Mouse (Mus musculus) kidney, adult 2 months (tissue): ENCODE results near the gene Tmem119. TPM values are rescaled to one million over a fixed set of nuclear protein-coding genes. Genes with fewer than 3 reads are reported as not detected.
A peak's percentile ranks its signal among the peaks of the same experiment; 100 is the strongest.

Experiments used
- DNase-seq: peaks from one replicate; pipeline ENCODE4 v3.0.0; 2021
- H3K27ac ChIP-seq: fragments of 200-500 bp; 2 replicates; pipeline ENCODE4 v1.5.1; 2012; ENCODE audit warnings: low read depth, low read length, control low read depth, inconsistent platforms; ENCODE audit not compliant: insufficient read depth
- H3K27me3 ChIP-seq: fragments of 200-500 bp; replicated peaks from 2 replicates; pipeline ENCODE4 v1.6.1; 2012; ENCODE audit warnings: mild to moderate bottlenecking, moderate library complexity, low read length, inconsistent platforms; ENCODE audit not compliant: control insufficient read depth, insufficient read depth
- H3K36me3 ChIP-seq: fragments of 200-500 bp; 2 replicates; pipeline ENCODE4 v1.6.1; 2012; ENCODE audit warnings: mild to moderate bottlenecking, moderate library complexity, low read length, inconsistent platforms; ENCODE audit not compliant: control insufficient read depth, insufficient read depth
- H3K4me1 ChIP-seq: fragments of 200-500 bp; 2 replicates; pipeline ENCODE4 v1.6.1; 2011; ENCODE audit warnings: low read length; ENCODE audit not compliant: control insufficient read depth, insufficient read depth
- H3K4me3 ChIP-seq: fragments of 200-500 bp; 2 replicates; pipeline ENCODE4 v1.5.1; 2011; ENCODE audit warnings: mild to moderate bottlenecking, low read depth, low read length, control low read depth; ENCODE audit not compliant: insufficient read depth
- CTCF ChIP-seq: fragments of 200-500 bp; conservative IDR thresholded peaks from 2 replicates; pipeline ENCODE4 v1.5.1; 2011; ENCODE audit warnings: low read depth, mild to moderate bottlenecking, control low read depth, low read length, moderate library complexity, mixed read lengths; ENCODE audit not compliant: insufficient read depth, insufficient read length
- POLR2A ChIP-seq: fragments of 200-500 bp; IDR thresholded peaks from one replicate; pipeline ENCODE4 v1.6.1; 2011; ENCODE audit warnings: low read depth, low read length, control low read depth
- WGBS: fragments of 180-500 bp; shearing (Covaris S2); methylation state at CpG from one replicate; pipeline ENCODE4 v1.1.7; 2018; 5-methylcytosine and 5-hydroxymethylcytosine counted together
- polyA plus RNA-seq: library from polyadenylated mRNA; depleted of rRNA; stranded (reverse); fragments of >200 nt; gene quantifications from 2 replicates; pipeline ENCODE4 v1.2.3, GENCODE M21; 2012

Tmem119 gene
- polyA plus RNA-seq, 1 experiment = 14.8 TPM

DNA sequence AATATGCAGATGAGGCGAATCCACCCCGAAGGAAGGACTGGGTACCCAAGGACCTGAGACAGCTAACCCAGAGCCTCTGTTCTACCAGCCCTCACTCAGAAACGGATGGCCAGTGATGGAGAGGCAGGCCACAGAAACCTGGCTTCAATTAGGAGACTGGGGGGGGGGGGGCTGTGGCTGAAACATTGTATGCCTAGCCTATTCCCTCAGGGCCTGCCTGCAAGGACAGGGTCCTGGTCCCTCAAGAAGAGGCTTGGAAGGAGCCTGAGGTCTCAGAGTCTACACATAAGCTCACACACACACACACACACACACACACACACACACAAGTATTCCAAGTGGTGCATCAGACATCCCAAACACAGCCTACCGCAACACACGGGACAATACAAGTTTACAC, 625 bp downstream of the Tmem119 start:
- no peak for DNase-seq
- TF ChIP-seq POLR2A = no peak
- TF ChIP-seq CTCF = no peak
- Histone ChIP-seq H3K36me3 (no peaks in the 10 kb centered on the region), H3K27ac (peak overlapping the region; percentile 40), H3K4me3 (peak overlapping the region; percentile 65), H3K4me1 (no peaks in the 10 kb centered on the region), H3K27me3 (no peaks in the 10 kb centered on the region)
- 48% methylated on average over 5 of the region's 5 CpGs for WGBS

DNA sequence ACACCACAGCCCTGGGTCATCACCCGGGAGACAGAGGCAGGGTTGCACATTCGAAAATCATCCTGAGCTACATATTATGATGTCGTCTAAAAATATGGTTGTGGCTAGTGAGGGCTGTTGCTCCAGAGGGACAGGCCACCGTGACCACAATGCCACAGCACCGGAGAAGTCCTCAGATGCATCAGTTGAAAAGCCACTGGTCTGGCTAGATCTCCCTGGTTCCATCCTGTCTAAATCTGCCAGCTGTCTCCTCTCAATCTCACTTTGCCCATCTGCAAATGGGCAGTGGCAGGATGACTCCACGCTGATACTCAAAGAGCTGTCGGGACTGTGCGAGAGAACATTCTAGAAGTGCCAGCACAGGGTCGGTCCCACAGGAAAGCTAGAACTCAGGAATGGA, 1.8 kb downstream of the Tmem119 start:
- 69% methylated on average over 9 of the region's 9 CpGs for WGBS
- no peak for TF ChIP-seq CTCF
- no peak for TF ChIP-seq POLR2A
- no peaks in the 10 kb centered on the region for H3K4me1 ChIP-seq
- H3K27me3 ChIP-seq = no peaks in the 10 kb centered on the region
- no peaks in the 10 kb centered on the region for H3K36me3 ChIP-seq
- no peak overlapping the region for H3K27ac ChIP-seq
- peak overlapping the region; percentile 65; the same call in 1 of the 2 replicates for H3K4me3 ChIP-seq
- no peak for DNase-seq

DNA sequence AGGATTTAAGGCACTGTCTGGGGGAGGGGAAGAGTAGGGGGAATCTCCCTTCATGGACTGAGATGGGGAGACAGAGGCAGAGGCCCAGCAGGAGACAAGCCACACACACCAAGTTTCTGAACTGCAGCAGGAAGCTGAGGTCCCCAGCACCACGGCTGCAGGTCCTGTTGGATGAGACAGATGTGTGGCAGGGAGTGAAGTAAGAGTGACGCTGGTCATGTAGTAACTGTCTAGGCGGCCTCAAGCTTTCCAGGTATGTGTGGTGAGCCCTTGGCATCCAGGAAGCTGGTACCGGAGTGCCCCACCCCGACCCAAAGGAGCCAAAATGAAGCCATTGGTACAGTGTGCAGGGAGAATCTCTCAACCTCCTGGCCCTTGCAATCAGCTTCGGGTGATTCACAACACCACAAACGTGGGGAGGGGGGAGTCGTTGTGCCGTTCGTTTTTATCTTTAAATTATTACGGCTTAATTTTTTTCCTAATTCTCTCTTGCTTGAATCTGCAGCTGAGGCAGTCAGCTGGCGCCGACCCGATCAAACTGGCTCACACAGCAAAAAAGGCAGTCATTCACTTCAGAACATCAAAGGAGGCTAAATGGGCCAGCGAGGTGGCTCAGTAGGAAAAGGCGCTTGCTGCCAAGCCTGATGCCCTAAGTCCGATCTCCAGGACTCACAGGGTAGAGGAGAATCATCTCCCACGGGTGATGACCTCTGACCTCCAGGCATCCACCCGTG, 3.0 kb downstream of the Tmem119 start:
- no peak overlapping the region for H3K27ac ChIP-seq
- WGBS = 22% methylated on average over 19 of the region's 19 CpGs

DNA sequence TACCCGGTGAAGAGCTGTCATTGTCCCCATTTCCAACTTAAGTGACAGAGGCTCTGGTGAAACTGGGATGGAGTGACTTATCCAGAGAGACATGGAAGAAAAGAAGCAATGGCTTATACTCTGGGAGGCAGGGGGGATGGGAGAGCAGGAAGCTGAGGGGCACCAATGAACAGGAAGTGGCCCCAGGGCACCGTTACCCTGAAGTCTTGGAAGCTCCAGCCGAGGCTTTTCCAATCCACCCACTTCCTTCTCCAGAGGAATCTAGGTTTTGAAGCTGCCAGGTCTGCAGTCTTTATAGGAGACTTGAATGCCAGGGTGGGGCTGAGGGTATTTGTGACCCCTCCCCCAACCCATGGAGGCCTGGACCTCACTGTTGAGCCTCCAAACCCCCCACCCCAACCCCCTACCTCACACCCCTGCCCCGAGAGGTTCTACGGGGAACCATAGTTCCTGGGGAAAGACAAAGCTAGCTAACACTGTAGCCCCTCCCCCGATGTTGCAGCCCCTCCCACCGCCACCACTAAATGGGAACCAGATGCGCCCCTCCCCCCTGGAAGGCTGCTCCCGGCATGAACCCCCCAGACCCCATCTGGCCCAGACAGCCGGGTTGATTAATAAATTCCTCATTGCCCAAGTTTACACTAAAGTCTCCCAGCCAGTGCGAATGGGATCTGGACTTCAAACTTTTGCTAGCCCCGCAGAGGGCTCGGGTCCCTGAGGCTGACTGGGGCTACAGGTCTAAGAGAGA, 3.7 kb downstream of the Tmem119 start:
- no peak for DNase-seq
- H3K4me3 ChIP-seq = no peak overlapping the region
- no peak overlapping the region for H3K27ac ChIP-seq
- H3K36me3 ChIP-seq = no peaks in the 10 kb centered on the region
- TF ChIP-seq POLR2A (no peak), CTCF (no peak)
- no peaks in the 10 kb centered on the region for H3K27me3 ChIP-seq
- WGBS = 10% methylated on average over 13 of the region's 13 CpGs
- H3K4me1 ChIP-seq = no peaks in the 10 kb centered on the region

More for the DNA sequence above, 3.0 kb downstream of the Tmem119 start:
- H3K4me3 ChIP-seq = no peak overlapping the region; the same call in 1 of the 2 replicates
- TF ChIP-seq POLR2A (no peak), CTCF (no peak)
- no peak for DNase-seq
- H3K36me3 ChIP-seq = no peaks in the 10 kb centered on the region
- H3K4me1 ChIP-seq = no peaks in the 10 kb centered on the region
- no peaks in the 10 kb centered on the region for H3K27me3 ChIP-seq

DNA sequence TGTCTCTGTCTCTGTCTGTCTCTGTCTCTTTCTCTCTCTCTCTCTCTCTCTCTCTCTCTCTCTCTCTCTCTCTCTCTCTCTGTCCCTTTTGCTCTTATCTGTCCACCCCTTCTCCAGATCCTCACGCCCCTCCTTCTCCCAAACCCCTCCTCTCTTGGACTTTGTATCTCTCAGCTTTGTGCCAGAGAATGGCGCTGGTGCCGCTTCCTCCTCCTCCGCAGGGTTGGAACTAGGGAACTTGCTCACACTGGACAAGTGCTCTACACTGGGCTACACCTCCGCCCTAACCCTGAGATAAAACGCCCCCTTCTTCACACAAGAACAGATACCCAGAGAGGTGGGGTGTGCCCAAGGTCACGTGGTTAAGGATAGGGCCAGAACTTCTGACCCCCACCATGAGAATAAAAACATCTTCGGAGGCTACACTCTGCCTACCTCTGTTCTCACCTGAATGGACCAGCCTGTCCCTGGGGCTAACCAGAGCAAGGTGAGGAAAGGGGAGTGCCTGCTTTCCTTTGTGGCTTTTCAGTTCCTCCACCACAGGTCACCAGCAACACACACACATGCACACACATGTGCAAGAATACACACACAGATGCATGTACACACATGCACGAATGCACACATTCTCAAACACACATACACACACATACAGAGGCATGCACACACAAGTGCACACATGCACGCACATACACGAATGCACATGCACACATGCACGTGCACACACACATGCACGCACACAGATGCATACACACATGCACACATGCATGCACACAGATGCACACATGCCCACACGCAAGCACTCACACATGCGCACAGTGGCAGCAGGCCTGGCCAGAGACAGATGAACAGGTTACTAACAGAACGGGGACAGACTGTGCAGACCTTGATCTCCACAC, 8.9 kb downstream of the Tmem119 start:
- no peak for TF ChIP-seq POLR2A
- TF ChIP-seq CTCF = no peak
- Histone ChIP-seq H3K4me3 (no peak overlapping the region), H3K27me3 (no peaks in the 10 kb centered on the region), H3K27ac (no peak overlapping the region), H3K36me3 (no peaks in the 10 kb centered on the region), H3K4me1 (0 out of 2 replicates have a peak, but pooled peaks cover 3% of the 10 kb centered on the region)
- WGBS = 62% methylated on average over 16 of the region's 16 CpGs
- DNase-seq = peak; percentile 49

DNA sequence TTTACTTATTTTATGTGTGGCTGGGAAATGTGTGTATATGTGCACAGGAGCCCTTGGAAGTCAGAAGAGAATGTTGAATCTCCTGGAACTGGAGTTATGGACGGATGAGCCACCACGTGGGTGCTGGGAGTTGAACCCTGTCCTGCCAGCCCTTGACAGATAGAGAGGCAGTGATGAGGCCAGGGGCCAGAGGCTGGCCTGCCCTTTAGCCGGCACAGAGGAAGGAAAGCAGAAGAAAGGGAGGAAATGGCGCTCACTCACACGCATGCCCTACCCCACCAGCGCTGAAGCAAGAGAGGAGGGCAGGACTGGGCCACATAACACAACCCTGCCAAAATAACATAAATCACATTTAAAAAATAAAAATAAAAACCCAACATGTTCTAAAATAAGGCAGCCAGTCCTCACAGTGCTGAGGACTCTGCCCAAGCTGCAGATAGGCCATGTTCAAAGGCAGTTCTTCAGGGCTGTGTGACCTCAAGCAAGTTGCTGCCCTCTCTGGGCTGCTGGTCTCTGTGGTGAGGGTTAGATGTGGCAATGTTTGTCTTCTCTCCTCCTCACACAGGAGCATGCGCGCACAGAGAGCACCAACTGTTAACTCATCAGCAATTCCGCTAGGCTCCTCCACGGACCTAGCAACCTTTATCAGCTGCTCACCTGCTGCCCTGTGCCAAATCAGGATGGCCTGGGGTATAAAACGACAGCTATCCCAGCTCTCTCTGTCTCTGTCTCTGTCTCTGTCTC, 9.7 kb downstream of the Tmem119 start:
- no peaks in the 10 kb centered on the region for H3K36me3 ChIP-seq
- peak; percentile 75 for DNase-seq
- H3K27me3 ChIP-seq = no peaks in the 10 kb centered on the region
- peak overlapping the region; percentile 14; the same call in 1 of the 2 replicates for H3K27ac ChIP-seq
- H3K4me1 ChIP-seq = 0 out of 2 replicates have a peak, but pooled peaks cover 3% of the 10 kb centered on the region
- TF ChIP-seq CTCF = no peak
- TF ChIP-seq POLR2A = no peak
- no peak overlapping the region for H3K4me3 ChIP-seq
- WGBS = 32% methylated on average over 11 of the region's 11 CpGs
